Mouse (Mus musculus): ENCODE data around the gene Ngef. TPM values are rescaled to one million over a fixed set of nuclear protein-coding genes. Genes with fewer than 3 reads are reported as not detected.

The Ngef gene
- total RNA-seq, 2 experiments from 2014 or later, result 0.75 to 1.2 TPM

- DNase-seq (ENCODE audit: low spot score in 2 of 2), result no peak
Measured at GRCm38 (mm10) chr1:87568398-87568797, 5.3 kb downstream of the Ngef start.

GRCm38 (mm10) chr1:87565760-87566159 is 7.9 kb downstream of the Ngef start:
- no peak for DNase-seq (ENCODE audit: low spot score in 2 of 2)

GRCm38 (mm10) chr1:87562967-87563366 is 10.7 kb downstream of the Ngef start:
- no peak for DNase-seq (ENCODE audit: low spot score in 2 of 2)

GRCm38 (mm10) chr1:87553586-87553985 is 20.1 kb downstream of the Ngef start:
- no peak for DNase-seq (ENCODE audit: low spot score in 2 of 2)

GRCm38 (mm10) chr1:87551008-87551407 is 22.7 kb downstream of the Ngef start:
- DNase-seq (ENCODE audit: low spot score in 2 of 2), result no peak

- no peak for DNase-seq (ENCODE audit: low spot score in 2 of 2)
Measured at GRCm38 (mm10) chr1:87541614-87542013, 32.1 kb downstream of the Ngef start.

- no peak for DNase-seq (ENCODE audit: low spot score in 2 of 2)
Measured at GRCm38 (mm10) chr1:87537008-87537407, 36.7 kb downstream of the Ngef start.

- DNase-seq (ENCODE audit: low spot score in 2 of 2), result no peak
Measured at GRCm38 (mm10) chr1:87534118-87534517, 39.6 kb downstream of the Ngef start.

GRCm38 (mm10) chr1:87532346-87532745 is 41.3 kb downstream of the Ngef start:
- DNase-seq (ENCODE audit: low spot score in 2 of 2), result no peak

- DNase-seq (ENCODE audit: low spot score in 2 of 2), result no peak
Measured at GRCm38 (mm10) chr1:87527191-87527590, 46.5 kb downstream of the Ngef start.

GRCm38 (mm10) chr1:87525041-87525440 is 48.6 kb downstream of the Ngef start:
- no peak for DNase-seq (ENCODE audit: low spot score in 2 of 2)

GRCm38 (mm10) chr1:87521523-87521922 is 52.1 kb downstream of the Ngef start:
- no peak for DNase-seq (ENCODE audit: low spot score in 2 of 2)

GRCm38 (mm10) chr1:87520467-87520866 is 53.2 kb downstream of the Ngef start:
- no peak for DNase-seq (ENCODE audit: low spot score in 2 of 2)

GRCm38 (mm10) chr1:87510845-87511244 is 62.8 kb downstream of the Ngef start:
- DNase-seq (ENCODE audit: low spot score in 2 of 2), result no peak

GRCm38 (mm10) chr1:87510166-87510691 is 63.4 kb downstream of the Ngef start:
- DNase-seq (ENCODE audit: low spot score in 2 of 2), result peak in 1 of 2 experiments; percentile 36

GRCm38 (mm10) chr1:87509561-87510165 is 64.0 kb downstream of the Ngef start, which contains the start of gene Neu2:
Gene Neu2 (plus strand): TSS chr1:87509889.
- peak in 1 of 2 experiments; percentile 15 for DNase-seq (ENCODE audit: low spot score in 2 of 2)

GRCm38 (mm10) chr1:87508591-87509560 is 64.8 kb downstream of the Ngef start:
- DNase-seq (ENCODE audit: low spot score in 2 of 2), result no peak

- no peak for DNase-seq (ENCODE audit: low spot score in 2 of 2)
Measured at GRCm38 (mm10) chr1:87507857-87508256, 65.8 kb downstream of the Ngef start.

- no peak for DNase-seq (ENCODE audit: low spot score in 2 of 2)
Measured at GRCm38 (mm10) chr1:87505524-87505923, 68.1 kb downstream of the Ngef start.

GRCm38 (mm10) chr1:87493542-87493941 is 80.1 kb downstream of the Ngef start:
- DNase-seq (ENCODE audit: low spot score in 2 of 2), result no peak

GRCm38 (mm10) chr1:87492285-87492684 is 81.4 kb downstream of the Ngef start:
- DNase-seq (ENCODE audit: low spot score in 2 of 2), result no peak

- no peak for DNase-seq (ENCODE audit: low spot score in 2 of 2)
Measured at GRCm38 (mm10) chr1:87486386-87486785, 87.3 kb downstream of the Ngef start.
